Comparison of ENCODE assay signal across 8 mouse cellular contexts in the genomic region with DNA sequence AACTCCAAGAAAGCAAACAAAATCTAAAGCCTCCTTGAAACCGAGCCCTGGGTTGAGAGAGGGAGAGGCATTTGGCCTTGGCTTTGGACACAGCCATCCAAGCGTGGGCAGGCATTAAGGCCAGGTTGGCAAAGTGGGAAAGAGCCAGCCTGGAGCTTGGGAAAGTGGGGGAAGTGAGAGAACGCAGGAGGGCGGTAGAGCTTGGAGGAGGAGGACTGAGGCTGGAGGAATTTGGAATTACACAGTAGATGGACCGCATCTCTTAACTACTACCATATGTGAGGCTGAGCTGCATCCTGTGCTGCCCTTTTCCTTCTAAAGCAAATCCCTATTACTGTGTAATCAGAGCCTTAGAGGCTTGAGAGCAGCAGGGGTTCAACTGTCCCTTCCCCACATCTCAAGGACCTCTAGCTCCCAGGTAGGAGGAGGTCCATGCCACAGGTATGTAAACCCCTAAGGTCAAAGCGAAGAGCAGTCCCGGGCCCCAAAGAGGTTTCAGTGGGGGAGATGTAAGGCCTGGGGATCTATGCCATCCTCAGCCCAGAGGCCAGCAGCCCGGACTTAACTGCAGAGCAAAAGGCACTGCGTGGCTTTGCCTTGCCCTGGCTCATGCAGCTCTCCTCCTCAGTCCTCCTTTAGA. TPM values are rescaled to one million over a fixed set of nuclear protein-coding genes. Genes with fewer than 3 reads are reported as not detected.
A peak's percentile ranks its signal among the peaks of the same experiment; 100 is the strongest.
DNase-seq lines count a peak whose midpoint lies in the region; ATAC-seq lines count a peak whose summit lies in the region.

No protein-coding gene starts in this region.

- H3K36me3 ChIP-seq in lung, embryonic 15.5 days: no peaks in the 10 kb centered on the region
- no peaks in the 10 kb centered on the region for H3K36me3 ChIP-seq in limb, embryonic 15.5 days

- H3K9me3 ChIP-seq in lung, embryonic 15.5 days: no peaks in the 10 kb centered on the region
- no peaks in the 10 kb centered on the region for H3K9me3 ChIP-seq in limb, embryonic 15.5 days

- WGBS in lung, embryonic 15.5 days: 53% methylated on average over 9 of the region's 9 CpGs
- WGBS in limb, embryonic 15.5 days: 29% methylated on average over 9 of the region's 9 CpGs

- H3K4me1 ChIP-seq in lung, embryonic 15.5 days: peaks cover 35% of the 10 kb centered on the region
- H3K4me1 ChIP-seq in limb, embryonic 15.5 days: peaks cover 30% of the 10 kb centered on the region

- no peak overlapping the region for H3K4me2 ChIP-seq in lung, embryonic 15.5 days
- H3K4me2 ChIP-seq in limb, embryonic 15.5 days: no peak overlapping the region

- H3K4me3 ChIP-seq in lung, embryonic 15.5 days: no peak overlapping the region
- H3K4me3 ChIP-seq in limb, embryonic 15.5 days: no peak overlapping the region

- DNase-seq in lung, postnatal 10 days: no peak
- DNase-seq in cerebellum, postnatal 25 days: peak; percentile 36 to 55
- peak; percentile 77 for DNase-seq in gonadal fat pad, adult 2 months (ENCODE audit: low read depth)
- no peak for DNase-seq in natural killer cell, adult 2 months (ENCODE audit: low spot score in 2 of 2)
- DNase-seq in left cerebral cortex, adult 8-10 months (ENCODE audit: low spot score in 2 of 2): no peak
- no peak for DNase-seq in layer of hippocampus, postnatal 10 days (ENCODE audit: low spot score in 2 of 2)

- no peak overlapping the region for H3K9ac ChIP-seq in lung, embryonic 15.5 days
- H3K9ac ChIP-seq in limb, embryonic 15.5 days: no peak overlapping the region

- H3K27me3 ChIP-seq in lung, embryonic 15.5 days: no peaks in the 10 kb centered on the region
- H3K27me3 ChIP-seq in limb, embryonic 15.5 days: no peaks in the 10 kb centered on the region

- H3K27ac ChIP-seq in lung, embryonic 15.5 days: peak overlapping the region; percentile 67
- peak overlapping the region; percentile 86 for H3K27ac ChIP-seq in limb, embryonic 15.5 days

- no peak for ATAC-seq in lung, embryonic 15.5 days (ENCODE audit: borderline replicate concordance, extremely low read depth, low FRiP score, low TSS enrichment)
- peak; percentile 80 for ATAC-seq in limb, embryonic 15.5 days (ENCODE audit: insufficient number of reproducible peaks, low FRiP score, low TSS enrichment, low read depth)

RNA-seq across cellular contexts. Expression of gene Laptm4a, which starts 7.6 kb away (rescaled TPM):
- polyA plus RNA-seq in lung, embryonic 15.5 days (2015; fragmentation: Nextera tagmentation; extraction: Ambion mirVana): 335 and 336 TPM in 2 replicates
- 423 and 433 TPM in 2 replicates for polyA plus RNA-seq in gonadal fat pad, adult 2 months (2012; rRNA removed)
- polyA plus RNA-seq in limb, embryonic 15.5 days (2015; fragmentation: Nextera tagmentation; extraction: Ambion mirVana): 513 and 549 TPM in 2 replicates
- total RNA-seq in left cerebral cortex, adult 8-10 months (2022): 100 to 1,000 TPM; 184 to 197 (median 194) TPM
- total RNA-seq in layer of hippocampus, postnatal 10 days (2021): 100 to 1,000 TPM; 205 to 226 TPM

RNA-seq across cellular contexts. Expression of gene Matn3, which starts 33.9 kb away (rescaled TPM):
- 2.8 TPM in 2 replicates for polyA plus RNA-seq in lung, embryonic 15.5 days (2015; fragmentation: Nextera tagmentation; extraction: Ambion mirVana)
- polyA plus RNA-seq in gonadal fat pad, adult 2 months (2012; rRNA removed): not detected in 2 replicates
- 62.4 and 62.7 TPM in 2 replicates for polyA plus RNA-seq in limb, embryonic 15.5 days (2015; fragmentation: Nextera tagmentation; extraction: Ambion mirVana)
- under 1 TPM in 1 of 4 experiments, not detected in 3; 0.14 TPM for total RNA-seq in left cerebral cortex, adult 8-10 months (2022)
- total RNA-seq in layer of hippocampus, postnatal 10 days (2021): under 1 TPM in 1 of 2 experiments, not detected in 1; 0.11 TPM

RNA-seq across cellular contexts. Expression of gene Wdr35, which starts 59.9 kb away (rescaled TPM):
- 20.7 and 22.8 TPM in 2 replicates for polyA plus RNA-seq in lung, embryonic 15.5 days (2015; fragmentation: Nextera tagmentation; extraction: Ambion mirVana)
- 3.8 and 4.7 TPM in 2 replicates for polyA plus RNA-seq in gonadal fat pad, adult 2 months (2012; rRNA removed)
- polyA plus RNA-seq in limb, embryonic 15.5 days (2015; fragmentation: Nextera tagmentation; extraction: Ambion mirVana): 18.8 and 20.2 TPM in 2 replicates
- total RNA-seq in left cerebral cortex, adult 8-10 months (2022): 10 to 100 TPM; 39.5 to 48.2 (median 43.8) TPM
- 10 to 100 TPM; 43.0 to 47.6 TPM for total RNA-seq in layer of hippocampus, postnatal 10 days (2021)

Comparison
In these comparisons a context has a peak if more than half of its experiments do, and no peak if none do; other contexts are left out.
1. DNase-seq: peak in cerebellum, postnatal 25 days (2 of 2) and gonadal fat pad, adult 2 months (single experiment); none in lung, postnatal 10 days (single experiment), natural killer cell, adult 2 months (0 of 2), left cerebral cortex, adult 8-10 months (0 of 2) and layer of hippocampus, postnatal 10 days (0 of 2).
2. RNA of gene Matn3, which starts 33.9 kb away (polyA plus RNA-seq): 62.4 to 62.7 TPM in limb, embryonic 15.5 days; 2.8 TPM in lung, embryonic 15.5 days and not detected in gonadal fat pad, adult 2 months; every median in the first group is over 10 times any median in the second.